In genomic region chr13:73936938-73937320, GRCm38 (mm10) we compare ENCODE assay signal across 8 mouse cellular contexts. TPM values are rescaled to one million over a fixed set of nuclear protein-coding genes. Genes with fewer than 3 reads are reported as not detected.
DNase-seq lines count a peak whose midpoint lies in the region; ATAC-seq and TF ChIP-seq lines count a peak whose summit lies in the region.

No protein-coding gene starts in this region.

- H3K27me3 ChIP-seq in neural tube, embryonic 11.5 days (ENCODE audit: control insufficient read depth, insufficient read depth, low read length): no peaks in the 10 kb centered on the region
- H3K27me3 ChIP-seq in embryonic facial prominence, embryonic 12.5 days: no peaks in the 10 kb centered on the region
- no peaks in the 10 kb centered on the region for H3K27me3 ChIP-seq in intestine, postnatal 0 days (replicated peaks; ENCODE audit: control insufficient read depth, insufficient read depth, low read length)

- H3K4me1 ChIP-seq in neural tube, embryonic 11.5 days (ENCODE audit: control insufficient read depth, insufficient read depth, low read length): peaks cover 6% of the 10 kb centered on the region; the same call in 1 of the 2 replicates
- H3K4me1 ChIP-seq in embryonic facial prominence, embryonic 12.5 days: peaks cover 12% of the 10 kb centered on the region; the same call in 1 of the 2 replicates
- H3K4me1 ChIP-seq in intestine, postnatal 0 days (replicated peaks; ENCODE audit: control insufficient read depth, insufficient read depth, low read length): no peaks in the 10 kb centered on the region
- peaks cover 10% of the 10 kb centered on the region for H3K4me1 ChIP-seq in olfactory bulb, adult 2 months (ENCODE audit: control insufficient read depth, insufficient read depth, low read length)

- peaks cover 4% of the 10 kb centered on the region for H3K36me3 ChIP-seq in neural tube, embryonic 11.5 days (ENCODE audit: control insufficient read depth, insufficient read depth, low read length)
- peaks cover 31% of the 10 kb centered on the region for H3K36me3 ChIP-seq in embryonic facial prominence, embryonic 12.5 days
- peaks cover 18% of the 10 kb centered on the region for H3K36me3 ChIP-seq in intestine, postnatal 0 days (ENCODE audit: control insufficient read depth, insufficient read depth)

- H3K4me2 ChIP-seq in neural tube, embryonic 11.5 days (ENCODE audit: low read depth): peak overlapping the region; percentile 80
- H3K4me2 ChIP-seq in embryonic facial prominence, embryonic 12.5 days (replicated peaks): peak overlapping the region; percentile 75
- peak overlapping the region; percentile 88 for H3K4me2 ChIP-seq in intestine, postnatal 0 days (replicated peaks; ENCODE audit: low read depth)

- no peak for TF ChIP-seq CTCF in intestine, postnatal 0 days (IDR thresholded peaks at IDR 0.05; ENCODE audit: low read depth)
- TF ChIP-seq CTCF in olfactory bulb, adult 2 months (IDR thresholded peaks at IDR 0.05; ENCODE audit: insufficient read depth, low read depth, low read length): no peak

- peak overlapping the region; percentile 80 for H3K4me3 ChIP-seq in neural tube, embryonic 11.5 days (ENCODE audit: low read depth, low read length)
- peak overlapping the region; percentile 73 for H3K4me3 ChIP-seq in embryonic facial prominence, embryonic 12.5 days
- H3K4me3 ChIP-seq in intestine, postnatal 0 days (ENCODE audit: low read depth, low read length): peak overlapping the region; percentile 75
- peak overlapping the region; percentile 83 for H3K4me3 ChIP-seq in olfactory bulb, adult 2 months (ENCODE audit: insufficient read depth, low read depth, low read length)

- peak overlapping the region; percentile 79 for H3K9ac ChIP-seq in neural tube, embryonic 11.5 days (ENCODE audit: low read length)
- H3K9ac ChIP-seq in embryonic facial prominence, embryonic 12.5 days: peak overlapping the region; percentile 62
- peak overlapping the region; percentile 55 for H3K9ac ChIP-seq in intestine, postnatal 0 days (ENCODE audit: low read depth, low read length)

- ATAC-seq in neural tube, embryonic 11.5 days (ENCODE audit: insufficient read depth, low FRiP score, low TSS enrichment): peak; percentile 38
- ATAC-seq in embryonic facial prominence, embryonic 12.5 days (ENCODE audit: insufficient number of reproducible peaks, insufficient read depth, low FRiP score, low TSS enrichment): peak; percentile 67
- ATAC-seq in intestine, postnatal 0 days: no peak

- 18% methylated on average over 5 of the region's 5 CpGs for WGBS in neural tube, embryonic 11.5 days
- 13% methylated on average over 5 of the region's 5 CpGs for WGBS in embryonic facial prominence, embryonic 12.5 days
- WGBS in intestine, postnatal 0 days: 13% methylated on average over 5 of the region's 5 CpGs
- WGBS in olfactory bulb, adult 2 months: 12% methylated on average over 5 of the region's 5 CpGs

- no peaks in the 10 kb centered on the region for H3K9me3 ChIP-seq in neural tube, embryonic 11.5 days (ENCODE audit: control insufficient read depth, low read length)
- H3K9me3 ChIP-seq in embryonic facial prominence, embryonic 12.5 days: no peaks in the 10 kb centered on the region
- H3K9me3 ChIP-seq in intestine, postnatal 0 days (ENCODE audit: control insufficient read depth): no peaks in the 10 kb centered on the region

- no peak for DNase-seq in neural tube, embryonic 11.5 days (ENCODE audit: low spot score)
- DNase-seq in neural tube, embryonic 10.5 days (ENCODE audit: extremely low spot score, low spot score): no peak
- no peak for DNase-seq in right cerebral cortex, postnatal 14 days
- DNase-seq in layer of hippocampus, adult 11-12 months (ENCODE audit: low spot score): no peak
- no peak for DNase-seq in B cell, adult 2 months

- no peak for TF ChIP-seq POLR2A in olfactory bulb, adult 2 months (IDR thresholded peaks at IDR 0.05; ENCODE audit: insufficient read depth, low read depth, low read length)

- no peak overlapping the region for H3K27ac ChIP-seq in neural tube, embryonic 11.5 days (ENCODE audit: low read depth, low read length)
- H3K27ac ChIP-seq in embryonic facial prominence, embryonic 12.5 days: no peak overlapping the region
- H3K27ac ChIP-seq in intestine, postnatal 0 days (ENCODE audit: low read depth, low read length): no peak overlapping the region
- no peak overlapping the region for H3K27ac ChIP-seq in olfactory bulb, adult 2 months (ENCODE audit: insufficient read depth, low read depth, low read length)

RNA-seq across cellular contexts. Expression of gene Trip13, which starts 0.7 kb away (rescaled TPM):
- polyA plus RNA-seq in neural tube, embryonic 11.5 days (2014; fragmentation: Nextera tagmentation; extraction: Ambion mirVana): 47.5 and 48.1 TPM in 2 replicates
- 45.5 and 48.4 TPM in 2 replicates for polyA plus RNA-seq in embryonic facial prominence, embryonic 12.5 days (2016; fragmentation: Nextera tagmentation; extraction: Ambion mirVana)
- polyA plus RNA-seq in intestine, postnatal 0 days (2015; fragmentation: Nextera tagmentation; extraction: Ambion mirVana): 8.4 and 12.1 TPM in 2 replicates
- not detected in 2 replicates for polyA plus RNA-seq in olfactory bulb, adult 2 months (2012; ENCODE audit: insufficient read depth, insufficient read length, low replicate concordance, missing spikeins)

RNA-seq across cellular contexts. Expression of gene Brd9, which starts 0.7 kb away (rescaled TPM):
- polyA plus RNA-seq in neural tube, embryonic 11.5 days (2014; fragmentation: Nextera tagmentation; extraction: Ambion mirVana): 77.6 and 80.3 TPM in 2 replicates
- polyA plus RNA-seq in embryonic facial prominence, embryonic 12.5 days (2016; fragmentation: Nextera tagmentation; extraction: Ambion mirVana): 65.4 and 66.6 TPM in 2 replicates
- polyA plus RNA-seq in intestine, postnatal 0 days (2015; fragmentation: Nextera tagmentation; extraction: Ambion mirVana): 23.2 and 24.0 TPM in 2 replicates
- 428 TPM in 1 of 2 replicates, not detected in the other for polyA plus RNA-seq in olfactory bulb, adult 2 months (2012; ENCODE audit: insufficient read depth, insufficient read length, low replicate concordance, missing spikeins)

RNA-seq across cellular contexts. Expression of gene Zdhhc11, which starts 26.7 kb away (rescaled TPM):
- polyA plus RNA-seq in neural tube, embryonic 11.5 days (2014; fragmentation: Nextera tagmentation; extraction: Ambion mirVana): not detected in 2 replicates
- not detected in 2 replicates for polyA plus RNA-seq in embryonic facial prominence, embryonic 12.5 days (2016; fragmentation: Nextera tagmentation; extraction: Ambion mirVana)
- polyA plus RNA-seq in intestine, postnatal 0 days (2015; fragmentation: Nextera tagmentation; extraction: Ambion mirVana): not detected in 2 replicates
- polyA plus RNA-seq in olfactory bulb, adult 2 months (2012; ENCODE audit: insufficient read depth, insufficient read length, low replicate concordance, missing spikeins): not detected in 2 replicates
